Mouse (Mus musculus) v-Abl transformed pro-B cells (cell line): ENCODE data around the gene Akr1b10.
"Not testable (repeated sequence)": the region's sequence is repeated elsewhere in the genome, so short reads cannot be mapped to it uniquely, and the experiment has no call there.

Experiments used
- in situ Hi-C, 2 experiments: fragments of 400-800 bp; cut with MboI; formaldehyde crosslinking; loops; one replicate each; pipeline ENCODE4 v1.15.1; 2025; ENCODE audit not compliant: unreplicated experiment in 2 of 2

Gene Akr1b10

GRCm38 (mm10) chr6:34384110-34384661 is at the start of gene Akr1b10:
TSS of gene Akr1b10 (plus strand) at chr6:34384218.
- in situ Hi-C loops = no loop called here

GRCm38 (mm10) chr6:34334673-34335072 is 49.3 kb upstream of the Akr1b10 start:
- in situ Hi-C loops = no loop called here

- in situ Hi-C loops = no loop called here
Observed at GRCm38 (mm10) chr6:34337799-34338198, 46.2 kb upstream of the Akr1b10 start.

GRCm38 (mm10) chr6:34341991-34342390 is 42.0 kb upstream of the Akr1b10 start:
- in situ Hi-C loops = no loop called here

- in situ Hi-C loops = no loop called here
Observed at GRCm38 (mm10) chr6:34342476-34342875, 41.5 kb upstream of the Akr1b10 start.

- in situ Hi-C loops = no loop called here
Observed at GRCm38 (mm10) chr6:34343426-34343825, 40.6 kb upstream of the Akr1b10 start.

GRCm38 (mm10) chr6:34344135-34344850 is 39.7 kb upstream of the Akr1b10 start:
- in situ Hi-C loops = no loop called here

GRCm38 (mm10) chr6:34344935-34345334 is 39.1 kb upstream of the Akr1b10 start:
- in situ Hi-C loops = loop anchor here (5.0 kb wide), 1 partner anchor 53 kb away; no protein-coding TSS in a partner anchor

GRCm38 (mm10) chr6:34346096-34346898 is 37.7 kb upstream of the Akr1b10 start:
- in situ Hi-C loops = loop anchor here (5.0 kb wide), 1 partner anchor 54 kb away; no protein-coding TSS in a partner anchor

- in situ Hi-C loops = no loop called here
Observed at GRCm38 (mm10) chr6:34350037-34350699, 33.9 kb upstream of the Akr1b10 start.

GRCm38 (mm10) chr6:34351481-34351880 is 32.5 kb upstream of the Akr1b10 start:
- in situ Hi-C loops = not testable (repeated sequence)

- in situ Hi-C loops = no loop called here
Observed at GRCm38 (mm10) chr6:34352401-34352800, 31.6 kb upstream of the Akr1b10 start.

- in situ Hi-C loops = no loop called here
Observed at GRCm38 (mm10) chr6:34353658-34354353, 30.2 kb upstream of the Akr1b10 start, which contains the start of gene Akr1b8. TSS of gene Akr1b8 (plus strand) at chr6:34354119.

GRCm38 (mm10) chr6:34354354-34355348 is 29.4 kb upstream of the Akr1b10 start:
- in situ Hi-C loops = loop anchor here in 1 of 2 experiments (5.0 kb wide), 1 partner anchor 88 kb away; no protein-coding TSS in a partner anchor

GRCm38 (mm10) chr6:34355349-34355747 is 28.7 kb upstream of the Akr1b10 start:
- in situ Hi-C loops = loop anchor here in 1 of 2 experiments (5.0 kb wide), 1 partner anchor 87 kb away; no protein-coding TSS in a partner anchor

- in situ Hi-C loops = loop anchor here in 1 of 2 experiments (5.0 kb wide), 1 partner anchor 86 kb away; no protein-coding TSS in a partner anchor
Observed at GRCm38 (mm10) chr6:34355841-34356240, 28.2 kb upstream of the Akr1b10 start.

- in situ Hi-C loops = loop anchor here in 1 of 2 experiments (5.0 kb wide), 1 partner anchor 93 kb away; no protein-coding TSS in a partner anchor
Observed at GRCm38 (mm10) chr6:34364217-34365136, 19.5 kb upstream of the Akr1b10 start.
